Mouse (Mus musculus) CH12.LX (cell line): ENCODE measurements around the gene St6gal1. TPM values are rescaled to one million over a fixed set of nuclear protein-coding genes. Genes with fewer than 3 reads are reported as not detected.

Source experiments
- DNase-seq: peaks from one replicate; pipeline ENCODE4 v3.0.0-alpha.2; 2013; ENCODE audit errors: extremely low read depth
- H3K27ac ChIP-seq: 2 replicates; pipeline ENCODE4 v1.5.1; 2012; ENCODE audit warnings: low read depth, mild to moderate bottlenecking, control low read depth, moderate library complexity; ENCODE audit not compliant: insufficient read depth
- H3K27me3 ChIP-seq: replicated peaks from 2 replicates; pipeline ENCODE3; 2012; ENCODE audit warnings: inconsistent platforms
- H3K36me3 ChIP-seq, 2 experiments: replicated peaks in 1 of 2; 2 replicates each; pipeline versions ENCODE3 to v1.6.1; 2012; ENCODE audit warnings: inconsistent platforms in 1 of 2, low read length in 1 of 2, mild to moderate bottlenecking in 1 of 2, mixed read lengths in 1 of 2, moderate library complexity in 1 of 2; ENCODE audit not compliant: control insufficient read depth in 1 of 2, insufficient read depth in 1 of 2
- H3K4me1 ChIP-seq, 2 experiments: 2 replicates each; pipeline ENCODE4 v1.6.1; 2012; ENCODE audit warnings: inconsistent platforms in 1 of 2, moderate library complexity in 1 of 2; ENCODE audit not compliant: insufficient read depth in 2 of 2, control insufficient read depth in 1 of 2
- H3K4me2 ChIP-seq: 2 replicates; pipeline ENCODE4 v1.6.1; 2012; ENCODE audit warnings: low read depth, mild to moderate bottlenecking, control low read depth; ENCODE audit not compliant: poor library complexity, insufficient read depth, severe bottlenecking
- H3K4me3 ChIP-seq, 3 experiments: fragments of 150-350 bp in 1 of 3; sonication (generic) in 1 of 3; replicated peaks in 1 of 3; 2 replicates each; pipeline versions ENCODE3 to v1.5.1; 2011 to 2012; ENCODE audit warnings: low read depth in 2 of 3, low read length in 2 of 3, mild to moderate bottlenecking in 2 of 3, moderate library complexity in 2 of 3, control low read depth in 1 of 3, improper control_type of control experiment in 1 of 3, inconsistent platforms in 1 of 3, mixed read lengths in 1 of 3; ENCODE audit not compliant: poor library complexity in 1 of 3
- H3K79me2 ChIP-seq: replicated peaks from 2 replicates; pipeline ENCODE4 v1.6.1; 2012; ENCODE audit warnings: mild to moderate bottlenecking, moderate library complexity; ENCODE audit not compliant: control insufficient read depth, poor library complexity, insufficient read depth, severe bottlenecking; ENCODE audit errors: extremely low read depth
- H3K9ac ChIP-seq: 2 replicates; pipeline ENCODE4 v1.6.1; 2012; ENCODE audit warnings: low read depth, mild to moderate bottlenecking, control low read depth, moderate library complexity; ENCODE audit not compliant: insufficient read depth
- H3K9me3 ChIP-seq: replicated peaks from 2 replicates; pipeline ENCODE3; 2012; ENCODE audit warnings: low read length, inconsistent platforms, mixed read lengths
- BHLHE40 ChIP-seq: IDR thresholded peaks from 2 replicates; pipeline ENCODE4 v1.6.1; 2011; ENCODE audit warnings: mild to moderate bottlenecking, low read depth, low read length, improper control_type of control experiment
- CHD2 ChIP-seq: IDR thresholded peaks from 2 replicates; pipeline ENCODE4 v1.6.1; 2011; ENCODE audit warnings: low read length, improper control_type of control experiment
- CTCF ChIP-seq, 2 experiments: IDR thresholded peaks in 1 of 2; conservative IDR thresholded peaks in 1 of 2; 2 replicates each; pipeline ENCODE4 v1.5.1; 2011 to 2012; ENCODE audit warnings: low read depth in 2 of 2, low read length in 2 of 2, improper control_type of control experiment in 1 of 2, inconsistent platforms in 1 of 2, mild to moderate bottlenecking in 1 of 2, moderate library complexity in 1 of 2
- E2F4 ChIP-seq: IDR thresholded peaks from 2 replicates; pipeline ENCODE4 v1.6.1; 2011; ENCODE audit warnings: low read depth, low read length, improper control_type of control experiment; ENCODE audit not compliant: insufficient replicate concordance
- EP300 ChIP-seq: IDR thresholded peaks from 2 replicates; pipeline ENCODE4 v1.6.1; 2011; ENCODE audit warnings: low read length, improper control_type of control experiment
- ETS1 ChIP-seq: conservative IDR thresholded peaks from 2 replicates; pipeline ENCODE4 v1.6.1; 2012; ENCODE audit warnings: low read depth, mild to moderate bottlenecking, inconsistent platforms, low read length, improper control_type of control experiment, moderate library complexity
- HCFC1 ChIP-seq: IDR thresholded peaks from 2 replicates; pipeline ENCODE4 v1.6.1; 2012; ENCODE audit warnings: low read depth, mild to moderate bottlenecking, inconsistent platforms, low read length, improper control_type of control experiment
- IRF4 ChIP-seq: IDR thresholded peaks from 2 replicates; pipeline ENCODE4 v1.6.1; 2014; ENCODE audit warnings: low read depth, mild to moderate bottlenecking, inconsistent platforms, low read length, improper control_type of control experiment
- JUN ChIP-seq: IDR thresholded peaks from 2 replicates; pipeline ENCODE4 v1.6.1; 2011; ENCODE audit warnings: low read depth, mild to moderate bottlenecking, low read length, improper control_type of control experiment, moderate library complexity; ENCODE audit not compliant: insufficient read depth
- JUND ChIP-seq: conservative IDR thresholded peaks from 2 replicates; pipeline ENCODE4 v1.6.1; 2011; ENCODE audit warnings: low read depth, low read length, improper control_type of control experiment
- KAT2A ChIP-seq: IDR thresholded peaks from 2 replicates; pipeline ENCODE4 v1.6.1; 2012; ENCODE audit warnings: low read length, improper control_type of control experiment, inconsistent platforms; ENCODE audit not compliant: insufficient replicate concordance
- MAFK ChIP-seq: IDR thresholded peaks from 2 replicates; pipeline ENCODE4 v1.6.1; 2011; ENCODE audit warnings: low read length, improper control_type of control experiment; ENCODE audit not compliant: insufficient replicate concordance
- MAX ChIP-seq: IDR thresholded peaks from 2 replicates; pipeline ENCODE4 v1.6.1; 2011; ENCODE audit warnings: low read length, improper control_type of control experiment
- MAZ ChIP-seq: IDR thresholded peaks from 2 replicates; pipeline ENCODE4 v1.6.1; 2012; ENCODE audit warnings: low read depth, mild to moderate bottlenecking, inconsistent platforms, low read length, improper control_type of control experiment, moderate library complexity
- MEF2A ChIP-seq: IDR thresholded peaks from 2 replicates; pipeline ENCODE4 v1.6.1; 2014; ENCODE audit warnings: low read depth, mild to moderate bottlenecking, inconsistent platforms, low read length, improper control_type of control experiment, borderline replicate concordance
- MXI1 ChIP-seq: IDR thresholded peaks from 2 replicates; pipeline ENCODE4 v1.6.1; 2011; ENCODE audit warnings: mild to moderate bottlenecking, low read depth, low read length, improper control_type of control experiment
- NELFE ChIP-seq: IDR thresholded peaks from 2 replicates; pipeline ENCODE4 v1.6.1; 2011; ENCODE audit warnings: low read depth, low read length, improper control_type of control experiment
- NRF1 ChIP-seq: IDR thresholded peaks from 2 replicates; pipeline ENCODE4 v1.6.1; 2014; ENCODE audit warnings: low read depth, mild to moderate bottlenecking, inconsistent platforms, low read length, improper control_type of control experiment, moderate library complexity
- PAX5 ChIP-seq: IDR thresholded peaks from 2 replicates; pipeline ENCODE4 v1.6.1; 2012; ENCODE audit warnings: low read length, inconsistent platforms, mixed read lengths
- POLR2A ChIP-seq: IDR thresholded peaks from 2 replicates; pipeline ENCODE4 v1.6.1; 2011; ENCODE audit warnings: low read depth, mild to moderate bottlenecking, improper control_type of control experiment, low read length
- POLR2AphosphoS2 ChIP-seq: IDR thresholded peaks from 2 replicates; pipeline ENCODE4 v1.6.1; 2011; ENCODE audit warnings: low read depth, low read length, improper control_type of control experiment
- RAD21 ChIP-seq: IDR thresholded peaks from 2 replicates; pipeline ENCODE4 v1.6.1; 2011; ENCODE audit warnings: low read depth, mild to moderate bottlenecking, low read length, improper control_type of control experiment, moderate library complexity
- SIN3A ChIP-seq: IDR thresholded peaks from 2 replicates; pipeline ENCODE4 v1.6.1; 2012; ENCODE audit warnings: low read length, improper control_type of control experiment, inconsistent platforms
- SMC3 ChIP-seq: IDR thresholded peaks from 2 replicates; pipeline ENCODE4 v1.6.1; 2011; ENCODE audit warnings: low read depth, low read length, improper control_type of control experiment
- TCF12 ChIP-seq: IDR thresholded peaks from 2 replicates; pipeline ENCODE4 v1.6.1; 2014; ENCODE audit warnings: low read depth, mild to moderate bottlenecking, inconsistent platforms, low read length, improper control_type of control experiment
- UBTF ChIP-seq: IDR thresholded peaks from 2 replicates; pipeline ENCODE4 v1.6.1; 2012; ENCODE audit warnings: low read depth, mild to moderate bottlenecking, inconsistent platforms, low read length, improper control_type of control experiment, moderate library complexity
- USF1 ChIP-seq: IDR thresholded peaks from 2 replicates; pipeline ENCODE4 v1.6.1; 2014; ENCODE audit warnings: low read depth, mild to moderate bottlenecking, inconsistent platforms, low read length, improper control_type of control experiment
- USF2 ChIP-seq: conservative IDR thresholded peaks from 2 replicates; pipeline ENCODE4 v1.6.1; 2011; ENCODE audit warnings: low read depth, low read length, improper control_type of control experiment
- ZC3H11A ChIP-seq: IDR thresholded peaks from 2 replicates; pipeline ENCODE4 v1.6.1; 2012; ENCODE audit warnings: low read depth, mild to moderate bottlenecking, inconsistent platforms, low read length, improper control_type of control experiment
- ZMIZ1 ChIP-seq: IDR thresholded peaks from 2 replicates; pipeline ENCODE4 v1.6.1; 2012; ENCODE audit warnings: low read depth, mild to moderate bottlenecking, inconsistent platforms, low read length, improper control_type of control experiment
- ZNF384 ChIP-seq: IDR thresholded peaks from 2 replicates; pipeline ENCODE4 v1.6.1; 2012; ENCODE audit warnings: low read depth, low read length, improper control_type of control experiment, inconsistent platforms
- dilution Hi-C: fragments of 300-500 bp; cut with MboI; formaldehyde crosslinking; loops from 2 replicates; pipeline ENCODE4 v1.14.3; 2020; ENCODE audit warnings: low sequenced_read_pairs; ENCODE audit not compliant: extremely low pct_unique_long_range_greater_than_20kb, extremely low pct_ligation_motif_present
- in situ Hi-C: fragments of 300-500 bp; cut with MboI; formaldehyde crosslinking; loops from 3 replicates; pipeline ENCODE4 v1.14.3; 2019; ENCODE audit warnings: low sequenced_read_pairs, low pct_ligation_motif_present, low pct_unique_long_range_greater_than_20kb, mixed read lengths
- polyA plus RNA-seq: library from polyadenylated mRNA; unstranded; fragments of >175 nt; gene quantifications from 2 replicates; pipeline ENCODE4 v1.2.1, GENCODE M21; 2012; ENCODE audit warnings: low read depth; ENCODE audit not compliant: insufficient read length
- total RNA-seq, 2 experiments: library from RNA; depleted of rRNA; stranded (reverse); fragments of 300-350 nt in 1 of 2; fragments of >200 nt in 1 of 2; gene quantifications; 2 replicates each; pipeline ENCODE4 v1.2.3; 2012 to 2014

Gene St6gal1
- total and polyA plus RNA-seq, 3 experiments: 64.5 to 168 (median 67.8) TPM

DNA sequence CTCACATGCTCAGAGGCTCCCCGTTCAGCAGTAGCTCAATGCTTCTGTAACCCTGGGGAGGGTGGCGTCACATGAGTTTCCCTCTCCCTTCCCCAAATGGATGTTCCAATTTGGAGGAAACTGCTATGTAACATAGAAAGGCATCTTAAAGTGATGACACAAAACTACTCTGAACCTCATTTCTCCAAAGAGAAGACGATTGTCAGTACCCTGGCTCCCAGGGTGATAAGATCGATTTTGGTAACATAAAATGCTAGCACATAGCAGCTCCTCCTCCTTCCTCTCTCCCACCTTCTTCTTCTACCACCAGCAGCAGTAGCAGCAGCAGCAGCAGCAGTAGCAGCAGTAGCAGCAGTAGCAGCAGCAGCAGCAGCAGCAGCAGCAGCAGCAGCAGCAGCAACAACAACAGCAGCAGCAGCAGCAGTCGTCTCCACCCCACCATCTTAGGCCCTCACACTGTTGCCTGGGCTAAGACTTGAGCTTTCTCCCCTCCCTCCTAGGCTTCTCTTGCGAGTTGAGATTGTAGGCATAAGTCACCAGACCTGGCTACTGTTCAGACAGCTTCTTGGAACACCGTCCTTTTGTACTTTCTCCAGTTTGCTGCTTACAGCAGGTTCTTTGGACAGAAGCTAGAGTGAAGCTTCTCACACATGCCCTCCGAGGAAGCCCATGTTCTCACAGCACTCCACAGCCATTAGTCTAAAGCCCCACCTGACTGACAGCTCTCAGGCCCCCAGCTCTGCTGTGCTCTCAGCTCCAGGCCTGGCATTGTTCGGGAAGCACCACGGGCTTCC is 81.5 kb downstream of the St6gal1 start:
- peaks cover 11% of the 10 kb centered on the region for H3K79me2 ChIP-seq

DNA sequence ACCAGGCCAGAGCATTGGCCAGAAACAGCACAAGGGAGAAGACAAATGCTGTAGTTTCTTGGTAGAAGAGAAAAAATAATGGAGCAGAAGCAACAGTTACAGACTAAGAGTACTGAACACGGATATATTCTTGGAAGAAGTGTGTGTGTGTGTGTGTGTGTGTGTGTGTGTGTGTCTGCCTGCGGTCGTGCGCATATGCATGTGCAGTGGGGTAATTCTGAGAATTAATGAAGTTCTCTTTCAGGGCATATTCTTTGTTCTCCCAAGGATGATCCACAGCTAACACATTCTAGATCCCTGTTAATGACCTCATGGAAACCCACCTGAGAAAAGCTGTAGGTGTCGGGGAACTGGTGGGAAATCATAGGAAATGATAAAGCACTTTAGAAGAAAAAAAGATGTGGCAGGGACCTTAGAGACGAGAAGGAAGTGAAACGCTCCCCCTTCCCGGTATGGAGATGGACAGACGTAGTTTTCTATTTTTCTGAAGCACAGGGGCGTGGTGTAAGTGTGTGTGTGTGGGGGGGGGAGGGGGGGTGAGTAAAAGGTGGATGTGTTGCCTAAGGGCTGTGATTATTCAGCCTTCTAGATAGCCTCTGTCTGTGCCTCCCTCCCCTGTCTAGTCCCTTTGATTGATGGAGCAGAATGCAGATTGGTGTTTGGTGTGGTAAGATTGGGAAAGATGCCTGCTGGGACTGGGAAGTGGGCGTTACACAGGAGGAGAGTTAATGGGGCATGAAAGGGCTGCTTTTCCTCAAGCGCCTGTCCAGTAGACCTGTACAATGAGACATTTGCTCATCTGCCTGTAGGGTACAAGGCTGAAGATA is 82.8 kb downstream of the St6gal1 start:
- dilution Hi-C loops (no loop called here), in situ Hi-C loops (no loop called here)
- Histone ChIP-seq H3K27ac (peak overlapping the region; percentile 82), H3K9ac (peak overlapping the region; percentile 85), H3K4me3 (peak overlapping the region; percentile 27 to 57 (median 39)), H3K4me1 (peaks cover 36 to 88% of the 10 kb centered on the region in 2 experiments), H3K4me2 (peak overlapping the region; percentile 82), H3K79me2 (peaks cover 20% of the 10 kb centered on the region), H3K36me3 (peaks cover 0 to 35% of the 10 kb centered on the region in 2 experiments), H3K9me3 (no peaks in the 10 kb centered on the region), H3K27me3 (no peaks in the 10 kb centered on the region)
- DNase-seq: peak; percentile 92
- TF ChIP-seq USF1 (no peak), POLR2A (peak; percentile 52; the same call in 1 of the 2 replicates), HCFC1 (peak; percentile 46), TCF12 (peak; percentile 86), CHD2 (peak; percentile 82), NELFE (peak; percentile 55; the same call in 1 of the 2 replicates), PAX5 (no peak), ZNF384 (peak; percentile 92), USF2 (no peak), MAFK (peak; percentile 77; the same call in 1 of the 2 replicates), KAT2A (no peak), IRF4 (peak; percentile 96), EP300 (peak; percentile 92), E2F4 (no peak), JUND (no peak), UBTF (no peak), ZC3H11A (no peak), NRF1 (no peak), SMC3 (no peak), ETS1 (peak; percentile 67), MAX (peak; percentile 76), MXI1 (no peak; the same call in none of the 2 replicates), SIN3A (no peak), BHLHE40 (peak; percentile 82), JUN (peak; percentile 60), CTCF (conservative IDR thresholded peaks at IDR 0.05 in 1 of 2, IDR thresholded peaks at IDR 0.05 in 1 of 2; ENCODE audit: low read depth in 2 of 2, low read length in 2 of 2) (no peak), POLR2AphosphoS2 (no peak)

More for the DNA sequence above, 81.5 kb downstream of the St6gal1 start:
- Histone ChIP-seq H3K27me3 (no peaks in the 10 kb centered on the region), H3K36me3 (peaks cover 0 to 28% of the 10 kb centered on the region in 2 experiments), H3K9ac (peak overlapping the region; percentile 33), H3K4me3 (peak overlapping the region in 1 of 3 experiments; percentile 5), H3K27ac (peak overlapping the region; percentile 57), H3K4me1 (peaks cover 39 to 91% of the 10 kb centered on the region in 2 experiments), H3K4me2 (no peak overlapping the region), H3K9me3 (no peaks in the 10 kb centered on the region)
- dilution Hi-C loops: no loop called here
- DNase-seq: no peak
- in situ Hi-C loops: no loop called here
- TF ChIP-seq KAT2A (no peak), SIN3A (no peak), UBTF (0 out of 2 replicates have a peak, but pooled peaks have one; percentile 39), ETS1 (no peak), ZMIZ1 (no peak), RAD21 (no peak), MEF2A (no peak), MAZ (no peak)
